Mouse (Mus musculus): Measurements from ENCODE around the gene Hnf1b.
A peak's percentile ranks its signal among the peaks of the same experiment; 100 is the strongest.

Gene Hnf1b

DNA sequence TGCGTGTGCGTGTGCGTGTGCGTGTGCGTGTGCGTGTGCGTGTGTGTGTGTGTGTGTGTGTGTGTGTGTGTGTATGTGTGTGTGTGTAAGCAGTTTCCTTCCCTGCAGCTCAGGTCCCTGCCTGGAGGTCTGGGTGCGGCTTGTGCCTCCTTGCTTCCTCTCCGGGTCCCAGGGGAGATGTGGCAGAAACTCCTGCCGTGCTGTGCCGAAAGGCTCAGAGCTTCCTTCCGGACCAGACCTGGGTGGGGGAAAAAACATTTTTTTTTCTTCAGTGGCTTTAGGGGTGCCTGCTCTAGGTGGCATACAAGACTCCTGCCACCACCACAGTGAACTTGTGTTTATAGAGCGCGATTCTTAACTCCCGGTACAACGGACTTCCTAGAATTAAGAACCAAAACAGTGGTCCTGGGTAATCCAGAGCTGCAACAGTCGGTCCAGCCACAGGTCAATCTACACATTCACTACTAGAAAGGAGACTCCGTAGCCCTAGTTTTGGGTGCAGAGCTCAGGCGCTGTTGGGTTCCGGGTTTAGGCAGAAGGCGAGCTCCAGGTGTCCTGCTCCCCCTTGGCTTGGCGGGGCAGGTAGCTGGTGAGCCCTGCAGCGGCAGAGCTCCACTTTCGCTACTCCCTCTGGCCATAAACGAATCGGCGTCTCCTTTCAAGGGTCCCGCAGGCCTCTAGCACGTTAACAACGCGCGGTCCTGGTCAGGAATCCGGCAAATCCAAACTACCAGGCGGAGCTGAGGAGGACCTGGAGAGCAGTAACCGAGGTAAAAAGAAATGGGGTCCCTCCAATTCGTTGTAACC is at the start of gene Hnf1b:
TSS of gene Hnf1b (plus strand) at position 535 of the 807 bp plus-strand sequence.
- no peak for DNase-seq (ENCODE audit: low read depth, low spot score)

DNA sequence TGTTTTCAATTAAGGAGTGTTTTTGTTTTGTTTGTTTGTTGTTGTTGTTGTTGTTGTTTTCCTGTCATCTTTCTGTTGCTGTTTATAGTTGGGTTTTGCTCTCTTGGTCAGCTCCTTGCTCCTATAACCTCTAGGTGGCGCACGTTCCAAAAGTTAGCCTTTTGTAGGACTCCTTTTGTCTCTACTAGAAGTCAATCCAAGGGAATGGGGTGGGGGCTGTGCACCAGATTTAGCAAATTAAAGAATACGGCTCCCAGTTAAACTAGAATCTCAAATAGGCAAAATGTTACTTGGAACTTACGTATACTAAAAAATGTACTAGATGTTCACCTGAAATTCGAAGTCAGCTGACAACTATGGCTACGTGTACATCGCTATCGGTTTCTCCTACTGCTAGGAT is 47.7 kb upstream of the Hnf1b start:
- peak; percentile 23 for DNase-seq (ENCODE audit: low read depth, low spot score)

DNA sequence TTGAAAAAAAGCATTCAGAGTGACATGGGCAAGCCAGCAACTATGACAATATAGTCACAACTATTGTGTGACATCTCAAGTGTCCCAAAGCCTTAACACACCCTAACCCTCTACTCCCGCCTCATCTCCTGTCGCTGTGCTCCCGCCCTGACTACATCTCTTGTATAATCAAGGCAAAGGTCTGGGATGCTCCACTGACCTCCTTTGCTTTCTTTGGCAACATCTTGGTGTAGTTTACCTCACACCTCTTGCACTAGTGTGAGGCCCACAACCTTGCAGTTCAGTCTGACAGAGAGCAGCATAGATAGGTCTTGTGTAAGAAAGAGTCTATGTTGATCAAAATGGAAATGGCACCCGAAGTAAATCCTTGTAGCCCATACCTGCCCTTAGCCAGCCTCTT is 47.3 kb upstream of the Hnf1b start:
- DNase-seq (ENCODE audit: low read depth, low spot score) = no peak

DNA sequence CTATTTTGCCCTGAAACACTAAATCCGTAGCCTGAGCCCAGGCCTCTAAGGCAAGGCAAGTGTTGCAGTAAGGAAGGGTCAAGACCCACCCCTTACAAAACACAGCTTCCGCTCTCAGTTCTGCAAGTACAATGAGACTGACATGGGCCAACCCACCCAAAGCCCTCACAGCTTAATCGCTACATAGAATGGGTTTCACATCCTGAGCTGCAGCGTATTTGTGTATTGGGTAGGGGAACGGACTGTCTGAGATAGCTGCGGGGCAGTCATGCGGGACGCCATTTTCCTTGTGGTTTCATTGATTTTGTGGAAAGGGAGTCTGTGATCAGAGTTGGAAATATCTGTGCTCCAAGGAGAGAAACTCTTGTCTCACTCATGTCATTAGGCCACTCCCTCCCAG is 39.4 kb upstream of the Hnf1b start:
- no peak for DNase-seq (ENCODE audit: low read depth, low spot score)

DNA sequence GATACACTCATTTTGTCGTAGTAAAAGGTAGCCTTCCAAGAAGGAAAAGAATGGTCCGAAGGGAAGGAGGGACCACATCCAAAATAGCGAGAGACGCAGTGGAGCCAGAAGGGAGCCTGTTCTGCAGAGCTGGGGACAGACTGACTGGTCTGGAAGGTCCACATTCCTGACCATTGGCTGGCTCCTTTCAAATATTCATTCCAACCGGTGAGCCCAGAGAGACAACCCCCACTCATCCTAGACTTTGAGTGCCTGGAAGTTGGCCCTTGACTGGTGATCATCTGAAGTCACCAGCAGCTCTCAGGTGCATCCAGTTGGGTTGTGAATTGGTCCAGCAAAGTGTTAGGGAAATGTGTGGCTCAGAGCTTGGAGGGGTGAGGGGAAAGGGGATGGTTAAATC is 34.7 kb upstream of the Hnf1b start:
- no peak for DNase-seq (ENCODE audit: low read depth, low spot score)

DNA sequence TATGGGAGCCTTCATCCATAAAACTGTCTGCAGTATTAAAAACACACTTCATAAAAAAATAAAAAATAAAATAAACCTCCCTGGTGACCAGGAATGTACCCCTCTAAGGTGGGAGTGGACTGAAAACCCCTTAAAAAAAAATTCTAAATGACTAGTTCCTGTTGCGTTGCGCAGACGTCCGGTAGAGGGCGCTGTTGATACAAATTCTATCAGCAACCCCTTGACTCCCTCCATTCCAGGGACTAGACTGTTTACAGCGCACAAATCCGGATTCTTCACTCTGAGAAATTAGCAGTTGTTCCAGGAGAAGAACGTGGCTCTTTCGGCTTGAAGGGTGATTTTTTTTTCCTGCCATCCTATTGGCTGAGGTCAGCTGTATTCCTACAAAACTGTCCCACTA is 34.2 kb upstream of the Hnf1b start:
- peak; percentile 46 for DNase-seq (ENCODE audit: low read depth, low spot score)

DNA sequence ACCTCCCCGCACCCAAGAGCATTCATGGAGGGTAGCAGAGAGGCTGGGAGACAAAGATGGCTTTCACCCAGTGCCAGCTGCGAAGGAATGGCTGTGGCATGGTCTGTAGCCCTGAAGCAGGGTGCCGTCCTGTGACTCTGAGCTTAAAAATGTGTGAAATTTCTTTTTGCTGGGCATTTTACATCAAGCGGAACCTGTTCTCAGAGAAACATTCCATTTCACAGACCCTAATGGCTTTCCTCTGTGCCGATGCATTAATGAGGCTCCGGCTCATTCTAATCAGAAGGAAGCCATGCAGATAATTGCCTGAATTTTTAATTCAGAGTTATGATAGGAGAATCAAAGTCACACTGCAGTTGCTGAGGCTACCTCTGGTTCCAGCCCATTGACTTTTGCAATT is 32.8 kb upstream of the Hnf1b start:
- no peak for DNase-seq (ENCODE audit: low read depth, low spot score)

DNA sequence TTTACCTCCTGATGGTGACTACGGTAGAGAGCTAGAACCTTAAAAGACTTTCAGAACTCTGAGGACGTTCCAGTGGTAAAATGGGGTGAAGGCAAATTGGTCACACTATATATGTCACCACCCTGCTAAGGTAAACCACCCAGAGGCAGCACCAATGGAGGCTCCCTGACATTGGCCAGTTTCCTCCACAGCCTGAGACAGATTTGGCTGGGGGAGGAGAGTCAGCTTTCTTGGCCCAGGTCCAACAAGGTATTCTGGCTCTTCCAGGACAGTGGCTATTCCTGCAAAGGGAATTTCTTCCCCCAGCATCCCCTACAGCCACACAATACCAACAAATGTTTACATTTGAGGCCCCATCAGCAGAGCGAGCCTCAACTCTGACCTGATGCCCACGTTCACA is 31.9 kb upstream of the Hnf1b start:
- no peak for DNase-seq (ENCODE audit: low read depth, low spot score)

DNA sequence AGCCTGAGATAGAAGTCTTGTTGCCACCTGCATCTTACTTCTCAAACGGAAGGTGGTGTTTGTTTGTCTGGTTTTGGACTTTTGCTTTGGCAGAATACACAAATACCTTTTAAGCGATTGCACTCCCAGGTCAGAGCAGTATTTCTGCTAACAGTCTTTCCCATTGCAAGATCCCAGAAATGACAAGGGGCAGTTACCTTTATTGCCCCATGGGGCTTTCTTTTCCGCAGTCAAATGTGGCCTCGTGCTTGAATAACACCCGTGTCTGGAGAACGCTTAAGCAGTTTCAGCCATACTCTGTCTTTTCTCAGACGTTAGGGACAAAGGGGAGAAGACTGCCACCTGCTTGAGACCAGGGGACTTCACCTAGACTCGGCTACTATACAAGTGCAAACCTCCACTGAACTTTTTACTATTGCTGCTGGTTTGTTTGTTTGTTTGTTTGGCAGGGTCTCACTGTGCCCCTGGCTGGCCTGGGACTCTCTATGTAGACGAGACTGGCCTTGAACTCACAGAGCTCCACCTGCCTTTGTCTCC is 31.2 kb upstream of the Hnf1b start:
- DNase-seq (ENCODE audit: low read depth, low spot score) = no peak

DNA sequence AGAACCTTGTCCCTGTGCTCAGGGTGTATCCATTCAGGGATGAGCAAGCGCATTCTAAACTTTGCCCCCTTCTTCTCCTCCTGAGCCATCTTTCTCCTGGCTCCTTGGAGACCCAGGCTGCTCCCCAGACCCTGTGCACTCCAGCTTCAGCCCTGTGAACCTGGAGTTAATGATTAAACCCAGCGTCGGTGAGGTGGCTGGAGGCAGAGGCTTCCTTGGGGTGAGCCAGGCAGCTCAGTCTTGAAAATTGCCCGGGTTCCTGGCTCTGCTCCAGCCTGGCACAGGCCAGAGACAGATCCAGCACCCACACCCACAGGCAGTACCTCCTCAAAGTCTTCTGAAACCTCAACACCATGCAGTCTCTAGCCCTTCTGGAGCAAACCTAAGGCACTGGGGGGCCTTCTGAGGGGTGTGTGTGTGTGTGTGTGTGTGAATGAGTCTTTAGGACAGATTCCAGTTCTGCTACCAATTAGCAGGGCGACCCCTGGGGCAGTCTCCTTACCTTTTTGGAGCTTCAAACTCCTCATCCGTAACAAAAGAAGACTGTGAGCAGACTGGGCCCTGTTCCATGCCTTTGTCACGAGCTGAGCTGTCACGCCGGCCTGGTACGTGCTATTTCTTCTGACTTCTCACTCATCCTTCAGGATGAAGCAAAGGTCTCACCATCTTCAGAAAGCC is 29.9 kb upstream of the Hnf1b start:
- DNase-seq (ENCODE audit: low read depth, low spot score) = no peak

DNA sequence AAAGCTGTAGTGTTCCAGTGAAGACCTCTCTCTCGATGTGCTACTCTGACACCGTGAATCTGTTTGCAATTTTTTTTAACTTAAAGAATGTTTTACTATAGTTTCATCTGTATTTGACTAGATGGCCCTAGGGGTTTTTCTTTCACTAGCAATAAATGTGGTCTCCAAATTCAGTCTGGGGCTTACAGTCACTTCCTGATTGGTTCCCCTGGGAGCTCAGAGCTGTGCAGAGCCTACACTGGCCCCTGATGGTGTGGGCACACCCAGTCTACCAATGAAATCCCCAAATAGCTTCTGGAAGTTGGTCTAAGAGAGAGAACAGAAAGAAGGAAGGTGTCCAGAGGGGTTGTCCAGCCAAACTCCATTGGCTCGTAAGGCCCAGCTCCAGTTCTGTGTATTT is 23.7 kb upstream of the Hnf1b start:
- no peak for DNase-seq (ENCODE audit: low read depth, low spot score)

DNA sequence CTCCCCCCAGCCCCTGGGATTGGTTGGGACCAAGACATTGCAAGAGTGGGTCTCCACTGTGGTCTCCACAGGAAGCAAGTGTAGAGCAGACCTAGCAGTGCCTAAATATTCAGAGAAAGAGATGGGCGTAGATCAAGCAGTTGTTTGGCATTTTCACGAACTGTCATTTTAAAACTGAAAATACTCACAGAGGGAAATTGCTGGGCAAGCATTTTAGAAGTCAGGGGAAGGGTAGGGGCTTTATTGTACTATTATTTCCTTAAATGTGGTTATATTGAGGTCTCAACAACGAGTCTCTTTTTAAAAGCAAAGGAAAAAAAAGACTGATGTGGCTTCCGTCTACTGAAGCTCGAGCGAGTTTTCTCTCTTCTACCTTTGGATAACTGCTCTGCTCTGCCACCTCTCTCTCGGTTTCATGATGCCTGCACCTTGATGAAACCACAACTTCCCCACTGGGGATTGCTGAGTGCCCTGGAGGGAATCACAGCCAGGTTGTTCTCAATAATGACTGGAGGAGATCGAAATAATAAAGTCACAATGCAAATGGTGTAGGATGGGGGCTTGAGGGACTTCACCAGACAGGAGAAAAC is 21.2 kb upstream of the Hnf1b start:
- DNase-seq (ENCODE audit: low read depth, low spot score) = no peak

DNA sequence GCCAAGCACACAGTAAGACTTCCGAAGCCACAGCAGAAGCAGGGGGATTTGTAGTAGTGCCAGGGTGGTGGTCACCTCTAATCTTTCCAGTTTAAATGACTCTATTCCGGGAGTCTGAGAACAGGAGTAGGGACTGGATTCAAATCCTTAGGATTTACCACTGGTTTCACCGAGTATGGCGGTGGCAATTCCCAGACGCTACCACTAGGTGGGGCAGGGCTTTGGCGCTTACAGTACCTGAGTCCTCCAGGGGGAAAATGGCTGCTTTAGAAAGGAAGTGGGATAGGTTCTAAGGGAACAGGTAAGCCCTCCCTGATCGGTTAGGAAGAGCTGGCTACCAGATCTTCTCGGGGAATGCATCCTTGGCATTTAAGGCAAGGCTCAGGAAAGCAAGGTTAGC is 17.5 kb upstream of the Hnf1b start:
- no peak for DNase-seq (ENCODE audit: low read depth, low spot score)

DNA sequence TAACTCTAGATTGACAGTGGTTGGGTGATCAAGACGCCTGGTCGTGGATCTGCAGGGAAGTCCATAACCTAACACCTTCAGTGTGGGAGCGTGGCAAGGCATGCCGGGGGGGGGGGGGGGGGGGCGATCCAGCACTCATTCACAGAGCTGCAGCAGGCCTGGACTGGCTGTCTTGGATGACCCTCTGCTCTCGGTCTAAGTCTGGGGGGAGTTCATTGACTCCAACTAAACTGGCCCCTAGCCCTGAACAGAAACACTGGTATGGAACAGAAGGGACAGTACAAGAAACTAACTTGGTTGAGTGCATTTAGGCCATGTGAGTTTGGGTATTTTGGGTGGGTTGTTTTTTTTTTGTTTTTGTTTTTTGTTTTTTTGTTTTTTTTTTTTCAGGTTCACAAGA is 16.3 kb upstream of the Hnf1b start:
- no peak for DNase-seq (ENCODE audit: low read depth, low spot score)

DNA sequence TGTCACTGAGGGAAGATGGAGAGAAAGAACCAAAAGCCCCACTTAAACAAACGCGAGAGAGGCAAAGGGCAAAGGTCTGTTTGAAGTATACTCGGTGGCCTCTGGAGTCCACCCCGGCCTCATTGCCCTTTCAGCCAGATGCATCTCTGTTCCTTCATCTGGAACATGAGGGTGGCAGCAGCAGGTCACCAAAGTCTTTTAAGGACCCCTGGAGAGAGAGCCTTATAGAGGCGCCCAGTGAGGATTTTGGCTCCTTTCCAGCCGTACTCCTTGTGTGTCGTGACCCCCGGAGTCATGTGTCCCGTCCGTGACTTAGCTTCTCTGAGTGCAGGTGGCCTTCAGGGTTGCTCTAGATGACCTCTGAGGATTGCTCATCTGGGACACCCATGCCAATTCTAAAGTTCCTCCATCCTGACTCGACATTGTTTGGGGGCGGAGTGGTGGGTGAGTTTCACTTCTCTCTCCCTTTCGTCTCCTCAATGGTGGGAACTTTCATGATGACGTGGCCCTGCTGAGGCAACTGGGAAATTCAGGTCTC is 15.8 kb upstream of the Hnf1b start:
- DNase-seq (ENCODE audit: low read depth, low spot score) = no peak

DNA sequence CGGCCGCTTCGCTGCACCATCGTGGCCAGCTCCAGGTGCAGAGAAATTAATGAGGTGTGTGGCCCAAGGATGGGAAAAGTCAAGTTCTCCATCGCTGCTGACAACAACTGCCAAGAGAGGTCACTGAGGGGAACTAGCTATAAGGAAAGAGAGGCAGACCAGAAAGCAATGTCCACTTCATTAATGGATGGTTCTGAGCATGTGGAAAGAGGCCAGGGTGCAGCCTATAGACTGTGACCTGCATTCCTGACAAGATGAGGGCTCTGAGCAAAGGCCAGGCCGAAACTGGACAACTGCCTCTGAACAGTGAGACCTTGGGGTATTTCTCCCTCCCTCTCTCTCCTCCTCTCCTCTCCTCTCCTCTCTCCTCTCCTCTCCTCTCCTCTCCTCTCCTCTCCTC is 10.4 kb upstream of the Hnf1b start:
- no peak for DNase-seq (ENCODE audit: low read depth, low spot score)

DNA sequence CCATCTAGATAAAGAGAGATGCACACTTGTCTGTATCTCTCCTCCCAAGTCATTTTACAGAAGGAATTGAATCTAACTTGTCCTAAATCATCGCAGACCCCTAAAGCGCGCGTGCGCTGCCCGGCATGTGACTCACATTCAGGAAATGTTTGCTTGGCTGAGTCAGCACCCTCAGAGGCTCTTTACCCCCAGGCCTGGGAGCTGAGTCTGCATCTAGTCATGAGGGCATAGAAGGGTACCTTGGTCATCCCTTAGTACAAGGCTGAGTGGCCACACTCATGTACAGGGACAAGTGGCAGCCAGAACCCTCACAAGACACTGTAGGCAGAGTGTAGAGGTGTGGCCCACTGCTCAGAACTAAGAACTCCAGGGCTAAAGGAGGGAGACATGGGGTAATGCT is 6.3 kb upstream of the Hnf1b start:
- DNase-seq (ENCODE audit: low read depth, low spot score) = no peak

DNA sequence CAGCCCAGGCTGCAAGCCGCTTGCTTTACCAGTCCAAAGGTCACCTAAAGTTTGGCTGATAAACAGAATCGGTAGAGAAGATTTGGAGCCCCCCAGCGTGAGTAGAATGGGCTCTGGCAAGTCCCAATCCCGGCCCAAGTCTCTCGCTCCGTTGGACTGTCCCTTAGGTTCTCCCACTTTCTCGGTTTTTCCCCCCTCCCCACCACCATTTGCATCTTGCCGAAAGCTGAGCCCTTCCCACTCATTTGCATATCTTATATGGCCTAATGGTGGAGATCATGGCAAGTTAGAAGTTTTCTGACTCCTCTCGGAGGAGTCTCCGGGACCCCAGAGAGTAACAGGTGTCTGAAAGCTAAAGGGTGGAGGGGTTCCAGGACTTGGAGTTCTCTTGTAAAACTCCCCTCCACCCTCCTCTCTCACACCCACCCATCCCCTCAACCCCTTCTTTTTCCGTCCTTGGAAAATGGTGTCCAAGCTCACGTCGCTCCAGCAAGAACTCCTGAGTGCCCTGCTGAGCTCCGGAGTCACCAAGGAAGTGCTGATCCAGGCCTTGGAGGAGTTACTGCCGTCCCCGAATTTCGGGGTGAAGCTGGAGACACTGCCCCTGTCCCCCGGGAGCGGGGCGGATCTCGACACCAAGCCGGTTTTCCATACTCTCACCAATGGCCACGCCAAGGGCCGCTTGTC is 866 bp downstream of the Hnf1b start:
- DNase-seq (ENCODE audit: low read depth, low spot score) = no peak

DNA sequence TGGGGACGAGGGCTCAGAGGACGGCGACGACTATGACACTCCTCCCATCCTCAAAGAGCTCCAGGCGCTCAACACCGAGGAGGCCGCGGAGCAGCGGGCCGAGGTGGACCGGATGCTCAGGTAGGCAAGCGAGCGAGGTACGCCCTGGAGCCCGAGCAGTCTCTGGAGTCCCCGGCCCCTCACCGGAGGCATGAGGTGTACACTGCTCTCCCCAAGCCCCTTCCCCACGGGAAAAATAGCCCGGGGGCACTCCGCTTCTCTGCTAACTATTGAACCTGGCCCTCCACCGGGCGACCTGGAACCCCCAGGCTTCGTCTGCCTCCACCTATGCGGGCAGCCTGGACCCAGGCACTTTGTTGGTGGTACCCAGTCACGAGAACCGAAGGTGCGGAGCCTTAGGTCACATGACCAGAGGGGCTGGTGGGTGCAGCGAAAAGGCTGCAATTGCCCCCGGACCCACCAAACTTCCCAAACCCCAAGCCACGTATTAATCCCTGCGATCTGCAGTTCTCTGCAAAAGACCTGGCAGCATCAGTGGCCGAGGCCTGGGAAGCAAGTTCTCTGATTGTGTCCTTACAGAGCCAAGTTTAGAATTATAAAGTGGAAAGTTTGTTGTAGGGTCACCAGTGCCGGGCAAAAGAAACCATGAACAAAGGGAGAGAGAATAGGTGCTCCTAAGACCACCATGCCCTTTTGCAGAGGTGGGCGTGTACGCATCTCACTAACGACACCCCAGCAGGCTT is 1.6 kb downstream of the Hnf1b start:
- no peak for DNase-seq (ENCODE audit: low read depth, low spot score)

DNA sequence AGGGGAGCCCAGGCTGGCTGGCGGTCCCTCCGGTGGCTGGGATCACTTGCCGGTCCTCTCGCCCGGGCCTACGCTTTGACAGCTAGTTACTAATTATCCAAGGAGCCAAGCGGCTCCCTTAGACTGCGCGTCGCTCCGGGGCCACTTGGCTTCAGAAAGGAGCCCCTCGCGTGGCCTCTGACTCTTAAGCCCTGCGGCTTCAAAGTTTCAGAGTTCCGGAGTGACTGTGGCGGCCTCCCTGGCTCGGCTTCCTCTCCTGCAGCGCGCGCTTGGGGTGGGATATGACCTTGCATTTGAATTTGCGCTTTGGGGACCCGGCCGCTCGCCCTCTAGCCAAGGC is 2.1 kb downstream of the Hnf1b start:
- no peak for DNase-seq (ENCODE audit: low read depth, low spot score)

DNA sequence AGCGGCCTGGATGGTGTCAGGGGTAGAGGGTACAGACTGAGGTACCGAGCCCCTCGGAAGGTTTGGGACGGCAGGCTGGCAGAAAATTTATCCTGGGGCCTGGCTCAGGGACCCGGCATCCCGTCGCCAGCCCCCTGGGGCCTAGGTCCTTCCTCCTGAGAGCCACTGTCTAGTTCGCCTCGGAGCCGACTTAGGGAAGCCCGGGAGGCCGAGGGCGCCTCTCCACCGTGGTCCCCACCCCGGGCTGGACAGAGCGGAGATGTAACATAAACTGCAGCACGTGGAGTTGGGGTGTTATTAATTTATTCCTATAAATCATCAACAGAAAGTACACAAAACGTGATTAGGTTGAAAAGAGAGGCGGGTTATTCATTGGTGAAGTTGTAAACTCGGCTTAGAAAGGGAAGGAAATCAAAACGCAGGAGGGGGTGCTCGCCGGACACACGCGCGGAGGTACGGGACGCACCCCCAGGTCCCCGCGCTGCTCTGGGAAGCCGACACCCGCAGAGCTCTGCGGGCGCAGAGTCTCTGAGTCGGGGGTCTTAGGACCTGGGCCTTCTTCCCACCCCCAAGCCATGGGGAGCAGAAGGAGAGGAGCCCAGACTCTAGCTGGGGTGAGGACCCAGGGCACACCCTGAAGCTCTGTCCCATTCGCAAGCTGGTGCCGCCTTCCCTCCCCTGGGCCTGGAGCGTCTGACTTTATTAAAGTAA is 2.8 kb downstream of the Hnf1b start:
- no peak for DNase-seq (ENCODE audit: low read depth, low spot score)

All from embryo, embryonic 11.5 days (tissue).